In the genomic region with DNA sequence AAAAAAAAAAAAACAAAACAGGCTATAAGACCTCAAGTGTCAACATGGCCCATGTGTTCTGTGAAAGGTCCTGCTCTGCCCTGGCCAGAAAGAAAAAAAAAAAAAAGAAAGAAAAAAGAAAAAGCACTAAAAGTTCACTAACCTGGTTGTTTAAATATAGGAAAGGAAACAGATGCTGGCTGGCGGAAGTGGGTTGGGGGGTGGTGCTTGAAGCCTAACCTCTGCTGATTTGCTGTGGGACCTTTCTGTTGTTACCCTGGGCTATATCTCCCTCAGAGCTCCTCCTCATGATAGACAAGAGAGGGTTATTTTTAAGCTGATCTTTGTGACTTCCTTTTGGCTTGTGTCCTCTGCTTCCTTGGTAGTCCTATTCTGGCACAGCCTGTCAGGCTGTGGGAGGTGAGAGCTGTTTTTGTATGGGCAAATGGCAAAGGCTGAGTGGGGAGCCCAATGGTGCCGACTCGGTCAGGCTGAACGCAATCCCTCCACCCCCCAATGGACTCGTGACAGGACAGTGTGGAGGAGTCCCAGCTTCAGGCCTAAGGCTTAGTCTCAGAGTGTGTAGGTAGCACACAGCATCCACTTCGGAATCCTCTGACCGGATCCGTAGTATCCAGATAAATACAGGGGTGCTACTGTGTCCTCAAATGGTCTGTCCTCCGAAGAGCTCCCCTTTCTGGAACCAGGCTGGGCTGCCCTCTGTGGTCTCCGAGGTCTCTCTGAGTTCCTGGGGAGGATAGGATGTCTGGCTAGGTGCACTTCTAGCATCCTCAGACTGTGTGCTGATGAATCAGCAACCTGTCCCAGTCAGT, we compare ENCODE assay signal across 1 mouse cellular context.
TF ChIP-seq lines count a peak whose summit lies in the region.

No protein-coding gene starts in this region.

TF ChIP-seq in MEL, 35 proteins besides CTCF, POLR2A, EP300 and RAD21 (continued from another document):
- TF ChIP-seq UBTF (IDR thresholded peaks at IDR 0.05; ENCODE audit: borderline replicate concordance, insufficient read depth, low read depth, low read length), result no peak
- no peak for TF ChIP-seq USF1 (IDR thresholded peaks at IDR 0.05; ENCODE audit: low read depth, low read length)
- TF ChIP-seq ZMIZ1 (IDR thresholded peaks at IDR 0.05; ENCODE audit: low read depth, low read length), result 0 out of 2 replicates have a peak, but pooled peaks have one; percentile 15
